Mouse (Mus musculus): Measurements from ENCODE around the gene Prkce. TPM values are rescaled to one million over a fixed set of nuclear protein-coding genes. Genes with fewer than 3 reads are reported as not detected.

Gene Prkce
- polyA plus RNA-seq, 1 experiment: not detected

- Histone ChIP-seq H3K4me3 (ENCODE audit: insufficient read depth, low read depth, low read length) (no peak overlapping the region), H3K27ac (ENCODE audit: insufficient read depth, low read depth, low read length) (no peak overlapping the region), H3K4me1 (ENCODE audit: control insufficient read depth, insufficient read depth, low read length) (peaks cover 7% of the 10 kb centered on the region)
- no peak for TF ChIP-seq POLR2A (IDR thresholded peaks at IDR 0.05; ENCODE audit: insufficient read depth, low read depth, low read length)
- TF ChIP-seq CTCF (IDR thresholded peaks at IDR 0.05; ENCODE audit: insufficient read depth, low read depth, low read length): no peak
- 78% methylated on average over 6 of the region's 6 CpGs for WGBS
Observed at GRCm38 (mm10) chr17:86193979-86194378, 26.4 kb downstream of the Prkce start.

DNA sequence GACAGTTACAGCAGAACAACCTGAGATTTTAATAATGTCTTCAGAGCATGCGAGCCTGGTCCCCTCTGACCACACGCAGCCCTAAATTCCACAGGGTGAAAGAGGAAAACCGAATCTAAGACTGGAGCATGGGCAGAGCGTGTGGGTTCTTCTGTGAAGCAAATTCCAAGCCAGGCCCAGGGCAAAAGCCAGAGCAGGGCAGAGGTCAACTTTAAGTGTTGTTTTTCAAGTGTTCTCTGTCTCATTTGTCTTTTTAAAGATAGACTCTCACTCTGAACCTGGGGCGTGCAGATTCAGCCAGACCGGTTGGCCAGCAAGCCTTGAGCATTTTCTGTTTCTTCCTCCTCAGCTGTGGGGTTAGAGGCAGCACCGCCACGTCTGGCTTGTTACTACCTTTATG is 27.3 kb downstream of the Prkce start:
- Histone ChIP-seq H3K4me1 (ENCODE audit: control insufficient read depth, insufficient read depth, low read length) (peaks cover 7% of the 10 kb centered on the region), H3K27ac (ENCODE audit: insufficient read depth, low read depth, low read length) (no peak overlapping the region), H3K4me3 (ENCODE audit: insufficient read depth, low read depth, low read length) (no peak overlapping the region)
- WGBS: 94% methylated on average over 8 of the region's 8 CpGs
- TF ChIP-seq POLR2A (IDR thresholded peaks at IDR 0.05; ENCODE audit: insufficient read depth, low read depth, low read length) (no peak), CTCF (IDR thresholded peaks at IDR 0.05; ENCODE audit: insufficient read depth, low read depth, low read length) (no peak)

GRCm38 (mm10) chr17:86198496-86199465 is 31.2 kb downstream of the Prkce start:
- peaks cover 23% of the 10 kb centered on the region for H3K4me1 ChIP-seq (ENCODE audit: control insufficient read depth, insufficient read depth, low read length)
- 93% methylated on average over 16 of the region's 16 CpGs for WGBS
- H3K4me3 ChIP-seq (ENCODE audit: insufficient read depth, low read depth, low read length): no peak overlapping the region
- H3K27ac ChIP-seq (ENCODE audit: insufficient read depth, low read depth, low read length): no peak overlapping the region
- TF ChIP-seq POLR2A (IDR thresholded peaks at IDR 0.05; ENCODE audit: insufficient read depth, low read depth, low read length) (no peak), CTCF (IDR thresholded peaks at IDR 0.05; ENCODE audit: insufficient read depth, low read depth, low read length) (no peak)

- 92% methylated on average over 7 of the region's 7 CpGs for WGBS
- no peak for TF ChIP-seq CTCF (IDR thresholded peaks at IDR 0.05; ENCODE audit: insufficient read depth, low read depth, low read length)
- TF ChIP-seq POLR2A (IDR thresholded peaks at IDR 0.05; ENCODE audit: insufficient read depth, low read depth, low read length): no peak
- Histone ChIP-seq H3K4me1 (ENCODE audit: control insufficient read depth, insufficient read depth, low read length) (peaks cover 29% of the 10 kb centered on the region), H3K4me3 (ENCODE audit: insufficient read depth, low read depth, low read length) (no peak overlapping the region), H3K27ac (ENCODE audit: insufficient read depth, low read depth, low read length) (no peak overlapping the region)
Observed at GRCm38 (mm10) chr17:86201981-86202380, 34.4 kb downstream of the Prkce start.

DNA sequence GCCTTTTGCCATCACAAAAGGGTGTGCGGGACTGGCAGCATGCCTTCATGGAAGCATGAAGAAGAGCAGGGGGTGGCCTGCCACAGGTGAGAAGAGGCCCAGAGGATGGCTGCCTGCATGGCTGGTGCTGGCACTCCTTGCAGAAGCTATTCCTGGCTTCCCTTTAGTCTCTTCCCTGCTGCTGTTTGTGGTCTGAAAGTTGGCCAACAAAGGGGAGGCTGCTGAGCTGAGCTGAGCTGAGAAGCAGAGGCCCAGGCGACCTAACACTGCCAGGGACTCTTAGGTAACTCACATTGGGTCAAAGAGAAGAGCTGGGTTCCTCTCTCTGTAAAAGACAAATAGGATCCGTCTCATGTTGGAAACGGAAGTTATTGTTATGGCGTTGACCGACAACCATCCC is 35.4 kb downstream of the Prkce start:
- TF ChIP-seq POLR2A (IDR thresholded peaks at IDR 0.05; ENCODE audit: insufficient read depth, low read depth, low read length): no peak
- H3K4me1 ChIP-seq (ENCODE audit: control insufficient read depth, insufficient read depth, low read length): peaks cover 29% of the 10 kb centered on the region
- H3K4me3 ChIP-seq (ENCODE audit: insufficient read depth, low read depth, low read length): no peak overlapping the region
- H3K27ac ChIP-seq (ENCODE audit: insufficient read depth, low read depth, low read length): no peak overlapping the region
- WGBS: 98% methylated on average over 6 of the region's 6 CpGs

DNA sequence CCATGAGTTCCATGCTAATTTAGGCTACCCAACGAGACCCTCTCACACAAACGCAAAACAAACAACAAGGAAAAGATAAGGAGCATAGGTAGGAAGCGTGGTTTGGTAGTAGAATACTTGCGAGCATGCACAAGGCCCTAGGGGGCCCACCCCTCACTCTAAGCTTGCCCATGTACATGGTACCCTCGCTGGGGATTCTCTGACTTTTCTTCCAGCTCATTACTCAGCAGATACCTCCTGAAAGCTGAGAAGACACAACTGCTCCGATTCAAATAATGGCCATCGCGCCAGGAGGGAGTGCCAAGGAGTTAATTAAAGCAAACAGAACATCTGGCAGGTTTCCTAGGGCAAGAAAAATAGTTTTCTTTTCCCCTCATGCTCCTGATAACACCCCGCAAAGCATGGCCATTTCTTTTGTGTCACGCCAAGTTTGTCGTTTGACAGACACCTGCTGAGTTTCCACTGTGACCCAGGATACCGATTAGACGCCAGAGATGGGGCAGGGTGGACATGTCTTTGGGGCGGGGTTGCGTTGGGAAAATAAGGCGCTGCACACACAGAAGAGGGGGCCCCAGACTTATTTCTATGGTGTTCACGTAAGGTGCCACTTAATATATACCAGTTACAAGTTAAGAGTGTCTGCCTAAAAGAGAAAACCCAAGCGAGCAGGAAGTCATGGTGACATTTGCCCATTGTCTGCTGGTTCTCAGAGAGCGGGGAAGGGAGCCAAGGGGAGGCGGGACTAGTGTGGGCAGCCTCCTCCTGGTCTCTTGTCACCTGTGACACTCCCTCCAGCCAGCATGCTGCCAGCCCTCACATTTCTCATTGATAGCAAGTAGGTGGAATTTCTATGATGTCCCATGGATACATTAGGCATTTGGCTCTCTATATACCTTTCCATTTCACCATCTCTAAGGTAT is 36.2 kb downstream of the Prkce start:
- Histone ChIP-seq H3K27ac (ENCODE audit: insufficient read depth, low read depth, low read length) (no peak overlapping the region), H3K4me1 (ENCODE audit: control insufficient read depth, insufficient read depth, low read length) (peaks cover 29% of the 10 kb centered on the region)

GRCm38 (mm10) chr17:86206289-86206688 is 38.7 kb downstream of the Prkce start:
- no peak for TF ChIP-seq POLR2A (IDR thresholded peaks at IDR 0.05; ENCODE audit: insufficient read depth, low read depth, low read length)
- TF ChIP-seq CTCF (IDR thresholded peaks at IDR 0.05; ENCODE audit: insufficient read depth, low read depth, low read length): no peak
- 92% methylated on average over 8 of the region's 8 CpGs for WGBS
- Histone ChIP-seq H3K4me3 (ENCODE audit: insufficient read depth, low read depth, low read length) (no peak overlapping the region), H3K4me1 (ENCODE audit: control insufficient read depth, insufficient read depth, low read length) (peaks cover 32% of the 10 kb centered on the region), H3K27ac (ENCODE audit: insufficient read depth, low read depth, low read length) (no peak overlapping the region)

More for the DNA sequence above, 36.2 kb downstream of the Prkce start:
- TF ChIP-seq POLR2A (IDR thresholded peaks at IDR 0.05; ENCODE audit: insufficient read depth, low read depth, low read length): no peak
- no peak for TF ChIP-seq CTCF (IDR thresholded peaks at IDR 0.05; ENCODE audit: insufficient read depth, low read depth, low read length)
- no peak overlapping the region for H3K4me3 ChIP-seq (ENCODE audit: insufficient read depth, low read depth, low read length)
- WGBS: 55% methylated on average over 20 of the region's 20 CpGs

DNA sequence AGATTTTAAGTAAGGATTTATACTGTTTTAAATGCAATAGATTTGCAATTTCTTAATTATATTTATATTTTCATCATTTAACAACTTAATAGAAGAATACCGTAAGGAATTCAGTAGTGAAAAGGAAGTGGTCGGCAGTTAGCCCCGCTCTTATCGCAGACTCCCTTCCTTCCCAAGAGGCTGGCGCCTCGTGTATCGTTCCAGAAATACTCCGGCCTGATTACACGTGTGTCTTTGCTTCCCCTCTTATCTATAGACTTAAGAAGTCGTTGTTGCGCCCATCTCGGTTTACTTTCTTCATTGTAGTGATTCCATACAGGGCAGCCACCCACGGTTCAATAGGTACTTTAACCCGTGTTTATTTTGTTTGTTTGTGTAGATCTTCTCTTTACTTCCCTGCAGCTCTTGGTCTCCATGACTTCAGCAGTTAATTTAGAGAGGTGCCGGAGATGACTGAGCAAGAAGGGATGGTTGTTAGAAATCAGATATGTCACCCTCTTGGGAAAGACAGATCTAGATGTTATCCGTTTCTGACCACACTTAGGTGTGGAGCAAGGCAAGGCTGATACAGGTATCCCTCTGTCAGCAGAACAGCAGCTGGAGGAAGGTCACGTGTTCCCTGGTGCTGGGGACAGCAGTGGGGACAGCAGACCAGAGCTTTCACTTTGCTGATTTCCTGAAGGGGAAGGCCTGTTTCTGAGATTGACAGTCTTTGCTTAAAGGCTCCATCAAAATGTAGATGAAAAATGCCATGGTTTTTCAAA is 40.7 kb downstream of the Prkce start:
- Histone ChIP-seq H3K4me3 (ENCODE audit: insufficient read depth, low read depth, low read length) (no peak overlapping the region), H3K4me1 (ENCODE audit: control insufficient read depth, insufficient read depth, low read length) (peaks cover 24% of the 10 kb centered on the region), H3K27ac (ENCODE audit: insufficient read depth, low read depth, low read length) (no peak overlapping the region)
- TF ChIP-seq POLR2A (IDR thresholded peaks at IDR 0.05; ENCODE audit: insufficient read depth, low read depth, low read length): no peak
- TF ChIP-seq CTCF (IDR thresholded peaks at IDR 0.05; ENCODE audit: insufficient read depth, low read depth, low read length): no peak
- WGBS: 79% methylated on average over 17 of the region's 17 CpGs
